Mouse (Mus musculus) forebrain, embryonic 12.5 days (tissue): ENCODE measurements around the gene Amfr. TPM values are rescaled to one million over a fixed set of nuclear protein-coding genes. Genes with fewer than 3 reads are reported as not detected.

ENCODE experiments used
- ATAC-seq: fragments of 200-750 bp; cut with Nextera tagmentation; 2 replicates; pipeline ENCODE4 v1.8.0; 2017; ENCODE audit warnings: moderate TSS enrichment; ENCODE audit not compliant: low FRiP score
- H3K27ac ChIP-seq: fragments of 300-500 bp; sonication (generic); 2 replicates; pipeline ENCODE4 v1.5.1; 2016; ENCODE audit warnings: mild to moderate bottlenecking
- H3K27me3 ChIP-seq: fragments of 300-500 bp; sonication (generic); 2 replicates; pipeline ENCODE4 v1.6.1; 2016; ENCODE audit warnings: mild to moderate bottlenecking
- H3K36me3 ChIP-seq: fragments of 300-500 bp; sonication (generic); replicated peaks from 2 replicates; pipeline ENCODE4 v1.6.1; 2016; ENCODE audit warnings: mild to moderate bottlenecking
- H3K4me1 ChIP-seq: fragments of 300-500 bp; sonication (generic); 2 replicates; pipeline ENCODE4 v1.6.1; 2016
- H3K4me2 ChIP-seq: fragments of 300-500 bp; sonication (generic); 2 replicates; pipeline ENCODE4 v1.6.1; 2016; ENCODE audit warnings: mild to moderate bottlenecking, moderate library complexity
- H3K4me3 ChIP-seq: fragments of 300-500 bp; sonication (generic); replicated peaks from 2 replicates; pipeline ENCODE4 v1.5.1; 2016; ENCODE audit warnings: mild to moderate bottlenecking
- H3K9ac ChIP-seq: fragments of 300-500 bp; sonication (generic); 2 replicates; pipeline ENCODE4 v1.6.1; 2016; ENCODE audit warnings: mild to moderate bottlenecking
- H3K9me3 ChIP-seq: fragments of 300-500 bp; sonication (generic); 2 replicates; pipeline ENCODE4 v1.6.1; 2016
- WGBS: fragments of 180-500 bp; shearing (Covaris S2); methylation state at CpG from one replicate; pipeline ENCODE4 v1.1.7; 2016; 5-methylcytosine and 5-hydroxymethylcytosine counted together
- polyA plus RNA-seq: library from polyadenylated mRNA; unstranded; fragments of >200 nt; fragmentation: Nextera tagmentation; extraction: Ambion mirVana; gene quantifications from 2 replicates; pipeline ENCODE4 v1.2.1, GENCODE M21; 2016

The Amfr gene
- polyA plus RNA-seq, 1 experiment from 2014 or later: 66.3 TPM

DNA sequence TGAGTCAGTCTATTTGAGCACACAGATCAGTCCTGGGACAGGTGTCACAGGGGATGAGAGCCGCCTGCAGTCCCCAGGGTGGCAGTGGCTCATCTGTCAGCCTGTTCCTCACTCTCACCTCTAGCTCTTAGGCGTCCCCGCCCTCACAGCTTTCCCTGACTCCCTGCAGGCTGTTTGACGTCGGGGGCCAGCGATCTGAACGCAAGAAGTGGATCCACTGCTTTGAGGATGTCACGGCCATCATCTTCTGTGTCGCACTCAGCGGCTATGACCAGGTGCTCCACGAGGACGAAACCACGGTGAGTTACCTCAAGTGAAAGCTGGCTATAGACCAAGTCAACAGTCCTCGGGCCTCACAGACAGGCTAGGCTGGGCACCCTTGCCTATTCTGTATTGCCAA lies 62.5 kb downstream of the Amfr start:
- Histone ChIP-seq H3K27ac (no peak overlapping the region), H3K9me3 (no peaks in the 10 kb centered on the region), H3K27me3 (no peaks in the 10 kb centered on the region), H3K4me2 (no peak overlapping the region), H3K9ac (no peak overlapping the region), H3K4me1 (no peaks in the 10 kb centered on the region), H3K4me3 (no peak overlapping the region), H3K36me3 (peaks cover 94% of the 10 kb centered on the region)
- ATAC-seq: no peak
- WGBS: 90% methylated on average over 14 of the region's 14 CpGs

- no peak overlapping the region for H3K4me3 ChIP-seq
- no peaks in the 10 kb centered on the region for H3K9me3 ChIP-seq
- 97% methylated on average over 1 of the region's 1 CpGs for WGBS
- H3K4me1 ChIP-seq: no peaks in the 10 kb centered on the region
- H3K4me2 ChIP-seq: no peak overlapping the region
- ATAC-seq: no peak
- H3K27ac ChIP-seq: no peak overlapping the region
- H3K36me3 ChIP-seq: peaks cover 70% of the 10 kb centered on the region
- no peak overlapping the region for H3K9ac ChIP-seq
- no peaks in the 10 kb centered on the region for H3K27me3 ChIP-seq
Observed at GRCm38 (mm10) chr8:93946397-93946796, 66.2 kb downstream of the Amfr start.

- Histone ChIP-seq H3K36me3 (peaks cover 63% of the 10 kb centered on the region), H3K27ac (no peak overlapping the region), H3K4me1 (no peaks in the 10 kb centered on the region), H3K9ac (no peak overlapping the region), H3K9me3 (no peaks in the 10 kb centered on the region), H3K4me3 (no peak overlapping the region), H3K4me2 (no peak overlapping the region), H3K27me3 (no peaks in the 10 kb centered on the region)
- 88% methylated on average over 4 of the region's 4 CpGs for WGBS
- ATAC-seq: no peak
Observed at GRCm38 (mm10) chr8:93945781-93946180, 66.9 kb downstream of the Amfr start.

- H3K27me3 ChIP-seq: no peaks in the 10 kb centered on the region
- WGBS: 84% methylated on average over 4 of the region's 4 CpGs
- H3K36me3 ChIP-seq: peaks cover 24% of the 10 kb centered on the region
- no peak for ATAC-seq
- H3K4me3 ChIP-seq: no peak overlapping the region
- no peak overlapping the region for H3K4me2 ChIP-seq
- H3K4me1 ChIP-seq: no peaks in the 10 kb centered on the region; the same call in 1 of the 2 replicates
- H3K9ac ChIP-seq: no peak overlapping the region
- H3K9me3 ChIP-seq: no peaks in the 10 kb centered on the region
- H3K27ac ChIP-seq: no peak overlapping the region
Observed at GRCm38 (mm10) chr8:93941636-93942054, 71.0 kb downstream of the Amfr start.

DNA sequence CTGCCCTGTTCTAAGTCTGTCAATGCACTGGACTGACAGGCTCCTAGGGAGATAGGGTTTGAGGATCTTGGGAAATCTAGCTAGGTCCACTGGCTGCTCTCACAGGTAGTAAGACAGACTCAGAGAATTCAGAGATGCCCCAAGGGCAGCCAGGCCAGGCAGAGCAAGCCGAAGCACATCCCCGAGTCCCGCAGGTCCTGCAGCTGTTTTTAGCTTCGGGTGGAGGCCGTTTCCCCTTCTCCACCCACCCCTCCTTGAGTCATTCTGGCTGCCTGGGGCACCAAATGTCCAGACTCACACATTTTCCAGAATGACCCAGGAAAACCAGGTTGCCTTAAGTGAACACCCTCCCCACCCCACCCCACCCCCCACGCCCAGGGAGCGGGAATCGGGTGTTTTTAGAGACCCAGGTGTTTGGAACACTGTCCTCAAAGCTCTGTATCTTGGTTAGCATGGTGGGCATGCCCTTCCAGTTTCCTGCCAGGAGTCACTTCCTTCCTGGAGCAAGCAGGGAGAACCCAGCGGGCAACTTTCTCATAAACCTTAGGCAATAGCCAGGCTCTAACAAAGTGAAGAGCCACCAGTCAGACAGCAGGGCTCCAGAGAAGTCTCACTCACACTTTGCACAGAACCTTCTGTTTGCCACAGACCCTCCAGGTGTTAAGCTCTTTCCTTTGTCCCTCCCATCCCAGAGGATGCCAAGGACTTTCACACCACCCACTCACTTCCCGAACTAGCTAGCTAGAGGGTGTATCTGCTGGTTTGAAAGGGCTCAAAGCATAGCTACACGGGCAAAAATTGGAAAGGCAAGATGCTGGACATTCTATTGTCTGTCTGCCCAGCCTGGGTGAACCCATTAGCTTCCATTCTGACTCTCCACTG lies 71.9 kb downstream of the Amfr start:
- H3K27ac ChIP-seq: no peak overlapping the region
- no peak overlapping the region for H3K9ac ChIP-seq
- no peak overlapping the region for H3K4me2 ChIP-seq
- no peak overlapping the region for H3K4me3 ChIP-seq
- no peaks in the 10 kb centered on the region for H3K27me3 ChIP-seq
- peaks cover 15% of the 10 kb centered on the region for H3K36me3 ChIP-seq
- no peak for ATAC-seq
- no peaks in the 10 kb centered on the region for H3K9me3 ChIP-seq
- 82% methylated on average over 11 of the region's 11 CpGs for WGBS
- no peaks in the 10 kb centered on the region; the same call in 1 of the 2 replicates for H3K4me1 ChIP-seq

GRCm38 (mm10) chr8:93938193-93938592 lies 74.4 kb downstream of the Amfr start:
- no peaks in the 10 kb centered on the region for H3K27me3 ChIP-seq
- no peak overlapping the region for H3K9ac ChIP-seq
- no peaks in the 10 kb centered on the region for H3K9me3 ChIP-seq
- H3K36me3 ChIP-seq: no peaks in the 10 kb centered on the region
- H3K27ac ChIP-seq: no peak overlapping the region
- no peak overlapping the region for H3K4me2 ChIP-seq
- H3K4me3 ChIP-seq: no peak overlapping the region
- ATAC-seq: no peak
- peaks cover 1% of the 10 kb centered on the region for H3K4me1 ChIP-seq
- 91% methylated on average over 3 of the region's 3 CpGs for WGBS

DNA sequence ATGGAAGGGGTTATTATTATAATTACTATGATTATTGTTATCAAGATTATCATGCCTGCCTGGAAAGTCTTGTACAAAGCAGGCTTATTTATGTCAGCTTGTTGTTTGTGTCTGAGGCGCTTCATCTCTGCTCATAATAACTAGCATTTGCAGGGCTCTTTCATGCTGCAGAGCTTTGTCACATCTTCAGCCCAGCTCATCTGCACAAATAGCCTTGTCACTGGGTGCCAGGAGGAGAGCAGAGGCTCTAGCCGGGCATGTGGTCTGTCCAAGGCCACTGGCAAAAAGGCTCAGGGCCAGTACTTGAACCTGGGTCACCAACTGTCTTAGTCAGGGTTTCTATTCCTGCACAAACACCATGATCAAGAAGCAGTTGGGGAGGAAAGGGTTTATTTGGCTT lies 79.4 kb downstream of the Amfr start:
- Histone ChIP-seq H3K9me3 (no peaks in the 10 kb centered on the region), H3K36me3 (peaks cover 3% of the 10 kb centered on the region; the same call in 1 of the 2 replicates), H3K4me2 (no peak overlapping the region), H3K4me1 (peaks cover 24% of the 10 kb centered on the region), H3K9ac (no peak overlapping the region), H3K27me3 (no peaks in the 10 kb centered on the region), H3K4me3 (no peak overlapping the region), H3K27ac (no peak overlapping the region)
- no peak for ATAC-seq
- 71% methylated on average over 2 of the region's 2 CpGs for WGBS

GRCm38 (mm10) chr8:93932873-93933272 lies 79.8 kb downstream of the Amfr start:
- H3K4me2 ChIP-seq: no peak overlapping the region
- H3K9me3 ChIP-seq: no peaks in the 10 kb centered on the region
- peaks cover 3% of the 10 kb centered on the region; the same call in 1 of the 2 replicates for H3K36me3 ChIP-seq
- H3K4me1 ChIP-seq: peaks cover 24% of the 10 kb centered on the region
- no peaks in the 10 kb centered on the region for H3K27me3 ChIP-seq
- H3K4me3 ChIP-seq: no peak overlapping the region
- peak; percentile 64 for ATAC-seq
- 21% methylated on average over 6 of the region's 6 CpGs for WGBS
- peak overlapping the region; percentile 72 for H3K27ac ChIP-seq
- no peak overlapping the region for H3K9ac ChIP-seq

- Histone ChIP-seq H3K4me3 (no peak overlapping the region), H3K4me1 (peaks cover 24% of the 10 kb centered on the region), H3K9me3 (no peaks in the 10 kb centered on the region), H3K4me2 (no peak overlapping the region), H3K27me3 (0 out of 2 replicates have a peak, but pooled peaks cover 3% of the 10 kb centered on the region), H3K9ac (no peak overlapping the region), H3K36me3 (peaks cover 13% of the 10 kb centered on the region), H3K27ac (peak overlapping the region; percentile 72)
- 29% methylated on average over 6 of the region's 6 CpGs for WGBS
- ATAC-seq: peak; percentile 49; the same call in 1 of the 2 replicates
Observed at GRCm38 (mm10) chr8:93931336-93931735, 81.3 kb downstream of the Amfr start.

DNA sequence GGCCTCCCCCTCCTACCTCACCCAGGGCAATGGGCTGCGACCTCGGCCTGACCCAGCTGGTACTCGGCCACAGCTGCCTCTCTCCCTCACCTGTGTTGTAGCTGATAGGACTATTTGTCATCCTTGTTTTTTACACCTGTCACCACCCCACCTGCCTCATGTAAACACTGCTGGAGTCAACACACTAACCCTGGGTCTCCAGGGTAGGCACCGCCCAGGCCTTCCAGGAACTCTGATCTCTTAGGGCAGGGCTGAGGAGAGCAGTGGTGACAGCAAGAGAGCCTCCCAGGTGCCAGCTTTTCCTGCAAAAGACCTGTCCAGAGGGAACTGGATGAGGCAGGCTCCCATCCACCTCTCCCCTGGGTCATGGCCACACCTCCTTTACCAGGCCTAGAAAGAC lies 83.4 kb downstream of the Amfr start:
- H3K27me3 ChIP-seq: 0 out of 2 replicates have a peak, but pooled peaks cover 3% of the 10 kb centered on the region
- H3K9ac ChIP-seq: no peak overlapping the region
- ATAC-seq: no peak
- H3K4me1 ChIP-seq: peaks cover 41% of the 10 kb centered on the region
- H3K4me2 ChIP-seq: no peak overlapping the region
- H3K36me3 ChIP-seq: peaks cover 13% of the 10 kb centered on the region
- WGBS: 89% methylated on average over 4 of the region's 4 CpGs
- H3K4me3 ChIP-seq: no peak overlapping the region
- no peaks in the 10 kb centered on the region for H3K9me3 ChIP-seq
- H3K27ac ChIP-seq: no peak overlapping the region

DNA sequence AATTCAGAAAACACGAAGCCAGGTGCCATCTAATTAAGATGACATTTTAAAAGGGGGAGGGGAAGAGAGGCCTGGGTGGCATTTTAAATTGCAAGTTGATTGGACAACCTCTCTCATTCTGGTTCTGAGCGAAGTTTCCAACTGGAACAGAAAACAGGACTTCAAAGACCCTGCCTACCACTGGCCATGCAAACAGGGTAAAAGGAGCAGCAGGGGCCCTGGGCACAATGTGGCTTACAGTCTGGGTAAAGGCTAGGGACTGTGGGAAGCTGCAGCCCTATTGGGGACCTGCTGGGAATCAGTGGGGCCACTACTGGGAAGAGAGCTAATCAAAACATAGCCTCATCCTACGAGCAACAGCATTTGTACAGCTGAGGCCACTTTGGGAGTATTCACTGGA lies 87.1 kb downstream of the Amfr start:
- 11% methylated on average over 3 of the region's 3 CpGs for WGBS
- 0 out of 2 replicates have a peak, but pooled peaks cover 3% of the 10 kb centered on the region for H3K27me3 ChIP-seq
- H3K4me2 ChIP-seq: no peak overlapping the region
- H3K36me3 ChIP-seq: peaks cover 23% of the 10 kb centered on the region
- H3K4me3 ChIP-seq: no peak overlapping the region
- H3K9me3 ChIP-seq: no peaks in the 10 kb centered on the region
- H3K4me1 ChIP-seq: peaks cover 53% of the 10 kb centered on the region
- H3K27ac ChIP-seq: peak overlapping the region; percentile 73
- H3K9ac ChIP-seq: no peak overlapping the region
- ATAC-seq: peak; percentile 34; the same call in 1 of the 2 replicates

DNA sequence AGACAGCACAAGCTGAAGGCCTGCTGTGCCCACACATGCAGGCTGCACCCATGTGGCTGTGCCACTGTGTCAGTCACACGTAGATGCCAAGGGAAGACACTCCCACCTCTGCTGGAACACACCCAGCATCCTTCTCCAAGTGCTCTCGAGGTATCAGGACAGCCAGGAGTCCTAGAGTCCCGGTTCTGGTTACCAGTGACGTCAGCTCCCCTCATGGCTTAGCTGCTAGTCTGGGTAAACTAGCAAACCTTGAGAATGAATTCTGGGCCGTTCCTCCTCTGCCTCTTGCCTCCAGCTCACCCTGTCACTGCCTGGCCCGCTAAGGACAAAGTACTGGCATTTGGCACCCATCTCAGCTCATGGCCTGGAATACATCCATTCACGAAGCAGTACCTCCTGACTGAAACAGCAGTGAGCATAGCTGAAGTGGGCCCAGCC lies 88.7 kb downstream of the Amfr start:
- peaks cover 69% of the 10 kb centered on the region for H3K4me1 ChIP-seq
- 0 out of 2 replicates have a peak, but pooled peaks cover 3% of the 10 kb centered on the region for H3K27me3 ChIP-seq
- WGBS: 89% methylated on average over 7 of the region's 7 CpGs
- no peak for ATAC-seq
- no peaks in the 10 kb centered on the region for H3K9me3 ChIP-seq
- peaks cover 23% of the 10 kb centered on the region for H3K36me3 ChIP-seq
- H3K9ac ChIP-seq: no peak overlapping the region
- no peak overlapping the region for H3K4me2 ChIP-seq
- no peak overlapping the region for H3K4me3 ChIP-seq
- H3K27ac ChIP-seq: no peak overlapping the region
